Mouse (Mus musculus) hindbrain, embryonic 15.5 days (tissue): ENCODE measurements at regions not wholly inside any gene's neighbourhood (a gene's known extent, or its start where the extent isn't known, plus 50 kb on each side); places are given as distances from the start of the nearest gene placed in this dataset.

Experiments used
- ATAC-seq: fragments of 200-750 bp; cut with Nextera tagmentation; 2 replicates; pipeline ENCODE4 v1.8.0; 2017; ENCODE audit warnings: low read depth, moderate number of reproducible peaks, moderate TSS enrichment; ENCODE audit not compliant: low FRiP score
- H3K27ac ChIP-seq: fragments of 300-500 bp; sonication (generic); replicated peaks from 2 replicates; pipeline ENCODE4 v1.5.1; 2015; ENCODE audit warnings: mild to moderate bottlenecking, inconsistent platforms
- H3K27me3 ChIP-seq: fragments of 300-500 bp; sonication (generic); 2 replicates; pipeline ENCODE4 v1.6.1; 2015; ENCODE audit warnings: control low read depth, inconsistent platforms
- H3K36me3 ChIP-seq: fragments of 300-500 bp; sonication (generic); 2 replicates; pipeline ENCODE4 v1.6.1; 2015; ENCODE audit warnings: control low read depth, inconsistent platforms
- H3K4me1 ChIP-seq: fragments of 300-500 bp; sonication (generic); replicated peaks from 2 replicates; pipeline ENCODE4 v1.6.1; 2015; ENCODE audit warnings: control low read depth, inconsistent platforms
- H3K4me2 ChIP-seq: fragments of 300-500 bp; sonication (generic); 2 replicates; pipeline ENCODE4 v1.6.1; 2015; ENCODE audit warnings: moderate library complexity, mild to moderate bottlenecking, inconsistent platforms
- H3K4me3 ChIP-seq: fragments of 300-500 bp; sonication (generic); 2 replicates; pipeline ENCODE4 v1.5.1; 2015; ENCODE audit warnings: mild to moderate bottlenecking, inconsistent platforms
- H3K9ac ChIP-seq: fragments of 300-500 bp; sonication (generic); 2 replicates; pipeline ENCODE4 v1.6.1; 2015; ENCODE audit warnings: inconsistent platforms
- H3K9me3 ChIP-seq: fragments of 300-500 bp; sonication (generic); 2 replicates; pipeline ENCODE4 v1.6.1; 2016; ENCODE audit warnings: control low read depth, inconsistent platforms
- WGBS: fragments of 180-500 bp; shearing (Covaris S2); methylation state at CpG from one replicate; pipeline ENCODE4 v1.1.7; 2015; 5-methylcytosine and 5-hydroxymethylcytosine counted together

- peak overlapping the region; percentile 41 for H3K27ac ChIP-seq
- H3K4me1 ChIP-seq = peaks cover 54% of the 10 kb centered on the region
- H3K9me3 ChIP-seq = no peaks in the 10 kb centered on the region
- H3K9ac ChIP-seq = no peak overlapping the region
- WGBS = 31% methylated on average over 8 of the region's 8 CpGs
- H3K27me3 ChIP-seq = no peaks in the 10 kb centered on the region
- no peak for ATAC-seq
- H3K4me3 ChIP-seq = no peak overlapping the region
- H3K4me2 ChIP-seq = no peak overlapping the region
- H3K36me3 ChIP-seq = no peaks in the 10 kb centered on the region
Observed at GRCm38 (mm10) chr4:142302041-142302723, 63.0 kb upstream of the Kazn start.

- H3K4me1 ChIP-seq = peaks cover 57% of the 10 kb centered on the region
Observed at GRCm38 (mm10) chr4:142298770-142299337, 59.7 kb upstream of the Kazn start.

GRCm38 (mm10) chr4:142292760-142293159 lies 53.6 kb upstream of the Kazn start:
- no peak overlapping the region for H3K4me3 ChIP-seq
- H3K4me2 ChIP-seq = no peak overlapping the region
- 0 out of 2 replicates have a peak, but pooled peaks have one; percentile 44 for ATAC-seq
- 44% methylated on average over 7 of the region's 7 CpGs for WGBS
- H3K4me1 ChIP-seq = peaks cover 40% of the 10 kb centered on the region
- peak overlapping the region; percentile 61 for H3K27ac ChIP-seq
- no peaks in the 10 kb centered on the region for H3K36me3 ChIP-seq
- H3K9ac ChIP-seq = no peak overlapping the region
- no peaks in the 10 kb centered on the region for H3K27me3 ChIP-seq
- no peaks in the 10 kb centered on the region for H3K9me3 ChIP-seq

More at GRCm38 (mm10) chr4:142298770-142299337, 59.7 kb upstream of the Kazn start:
- 45% methylated on average over 10 of the region's 10 CpGs for WGBS
- Histone ChIP-seq H3K9me3 (no peaks in the 10 kb centered on the region), H3K27ac (no peak overlapping the region), H3K9ac (no peak overlapping the region), H3K27me3 (no peaks in the 10 kb centered on the region), H3K36me3 (no peaks in the 10 kb centered on the region), H3K4me3 (no peak overlapping the region), H3K4me2 (no peak overlapping the region)
- no peak for ATAC-seq

DNA sequence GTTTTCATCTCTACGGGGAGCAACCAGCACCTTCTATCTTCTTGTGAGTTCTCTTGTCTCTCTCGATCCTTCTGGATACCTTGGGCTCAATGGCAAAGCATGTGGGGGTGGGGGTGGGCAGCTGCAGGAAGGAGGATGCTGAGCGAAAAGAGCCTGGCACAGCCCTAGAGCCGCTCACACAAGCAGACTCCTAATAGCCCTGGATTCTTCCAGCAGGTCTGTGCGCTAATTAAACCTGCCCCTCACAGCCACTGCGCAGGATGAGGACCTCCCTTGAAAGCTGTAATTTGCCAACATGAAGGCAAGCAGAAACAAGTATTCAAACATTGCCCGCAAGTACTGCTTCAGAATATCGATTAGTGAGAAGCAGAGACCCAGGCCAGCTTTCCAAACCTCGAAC lies 53.1 kb upstream of the Kazn start:
- no peaks in the 10 kb centered on the region for H3K27me3 ChIP-seq
- no peak overlapping the region for H3K9ac ChIP-seq
- WGBS = 53% methylated on average over 9 of the region's 9 CpGs
- H3K4me1 ChIP-seq = peaks cover 37% of the 10 kb centered on the region
- H3K4me3 ChIP-seq = no peak overlapping the region
- peak; percentile 58; the same call in 1 of the 2 replicates for ATAC-seq
- H3K27ac ChIP-seq = peak overlapping the region; percentile 61; the same call in 1 of the 2 replicates
- H3K9me3 ChIP-seq = no peaks in the 10 kb centered on the region
- no peaks in the 10 kb centered on the region for H3K36me3 ChIP-seq
- H3K4me2 ChIP-seq = no peak overlapping the region

GRCm38 (mm10) chr4:142291366-142291765 lies 52.2 kb upstream of the Kazn start:
- no peak overlapping the region for H3K27ac ChIP-seq

More at GRCm38 (mm10) chr4:142291366-142291765, 52.2 kb upstream of the Kazn start:
- Histone ChIP-seq H3K4me1 (peaks cover 28% of the 10 kb centered on the region), H3K4me2 (no peak overlapping the region), H3K36me3 (no peaks in the 10 kb centered on the region), H3K27me3 (no peaks in the 10 kb centered on the region), H3K9ac (no peak overlapping the region), H3K9me3 (no peaks in the 10 kb centered on the region), H3K4me3 (no peak overlapping the region)
- 90% methylated on average over 3 of the region's 3 CpGs for WGBS
- no peak for ATAC-seq
